Mouse (Mus musculus) neural tube, embryonic 15.5 days (tissue): ENCODE data around the gene Pou2f3. TPM values are rescaled to one million over a fixed set of nuclear protein-coding genes. Genes with fewer than 3 reads are reported as not detected.

Experiments used
- ATAC-seq: fragments of 200-750 bp; cut with Nextera tagmentation; 2 replicates; pipeline ENCODE4 v1.8.0; 2017; ENCODE audit warnings: mild to moderate bottlenecking, moderate TSS enrichment, moderate library complexity; ENCODE audit not compliant: low FRiP score
- H3K27ac ChIP-seq: fragments of 300-500 bp; sonication (generic); replicated peaks from 2 replicates; pipeline ENCODE4 v1.5.1; 2015; ENCODE audit warnings: mild to moderate bottlenecking, inconsistent platforms
- H3K27me3 ChIP-seq: fragments of 300-500 bp; sonication (generic); replicated peaks from 2 replicates; pipeline ENCODE4 v1.6.1; 2015; ENCODE audit warnings: inconsistent platforms
- H3K36me3 ChIP-seq: fragments of 300-500 bp; sonication (generic); 2 replicates; pipeline ENCODE4 v1.6.1; 2015; ENCODE audit warnings: inconsistent platforms
- H3K4me1 ChIP-seq: fragments of 300-500 bp; sonication (generic); 2 replicates; pipeline ENCODE4 v1.6.1; 2015; ENCODE audit warnings: inconsistent platforms
- H3K4me2 ChIP-seq: fragments of 300-500 bp; sonication (generic); 2 replicates; pipeline ENCODE4 v1.6.1; 2015; ENCODE audit warnings: inconsistent platforms, mild to moderate bottlenecking, moderate library complexity
- H3K4me3 ChIP-seq: fragments of 300-500 bp; sonication (generic); replicated peaks from 2 replicates; pipeline ENCODE4 v1.5.1; 2015; ENCODE audit warnings: mild to moderate bottlenecking, inconsistent platforms
- H3K9ac ChIP-seq: fragments of 300-500 bp; sonication (generic); replicated peaks from 2 replicates; pipeline ENCODE4 v1.6.1; 2015; ENCODE audit warnings: mild to moderate bottlenecking, inconsistent platforms
- H3K9me3 ChIP-seq: fragments of 300-500 bp; sonication (generic); replicated peaks from 2 replicates; pipeline ENCODE4 v1.6.1; 2016; ENCODE audit warnings: inconsistent platforms
- WGBS: fragments of 180-500 bp; shearing (Covaris S2); methylation state at CpG from one replicate; pipeline ENCODE4 v1.1.7; 2015; ENCODE audit warnings: mixed read lengths; 5-methylcytosine and 5-hydroxymethylcytosine counted together
- polyA plus RNA-seq: library from polyadenylated mRNA; unstranded; fragments of >200 nt; fragmentation: Nextera tagmentation; extraction: Ambion mirVana; gene quantifications from 2 replicates; pipeline ENCODE4 v1.2.1, GENCODE M21; 2015

Gene Pou2f3
- polyA plus RNA-seq, 1 experiment from 2014 or later: not detected

GRCm38 (mm10) chr9:43205343-43206021 lies 4.7 kb downstream of the Pou2f3 start:
- Histone ChIP-seq H3K4me2 (peak overlapping the region; percentile 64), H3K27ac (no peak overlapping the region), H3K4me3 (peak overlapping the region; percentile 31), H3K9me3 (no peaks in the 10 kb centered on the region), H3K4me1 (peaks cover 18% of the 10 kb centered on the region), H3K9ac (no peak overlapping the region; the same call in 1 of the 2 replicates), H3K36me3 (no peaks in the 10 kb centered on the region), H3K27me3 (peaks cover 55% of the 10 kb centered on the region)
- ATAC-seq: no peak
- 2% methylated on average over 41 of the region's 41 CpGs for WGBS

- H3K4me1 ChIP-seq: peaks cover 3% of the 10 kb centered on the region
- H3K36me3 ChIP-seq: no peaks in the 10 kb centered on the region
- no peak overlapping the region for H3K4me3 ChIP-seq
- peaks cover 40% of the 10 kb centered on the region for H3K27me3 ChIP-seq
- H3K27ac ChIP-seq: no peak overlapping the region
- WGBS: 11% methylated on average over 5 of the region's 5 CpGs
- no peak overlapping the region for H3K4me2 ChIP-seq
- no peak for ATAC-seq
- H3K9me3 ChIP-seq: no peaks in the 10 kb centered on the region
- no peak overlapping the region for H3K9ac ChIP-seq
These were observed 10.0 kb downstream of the Pou2f3 start for GRCm38 (mm10) chr9:43200212-43200611.

- H3K9ac ChIP-seq: no peak overlapping the region
- WGBS: 23% methylated on average over 9 of the region's 9 CpGs
- ATAC-seq: no peak
- H3K4me3 ChIP-seq: no peak overlapping the region
- H3K4me1 ChIP-seq: no peaks in the 10 kb centered on the region
- peaks cover 3% of the 10 kb centered on the region; the same call in 1 of the 2 replicates for H3K27me3 ChIP-seq
- H3K27ac ChIP-seq: no peak overlapping the region
- H3K9me3 ChIP-seq: no peaks in the 10 kb centered on the region
- H3K4me2 ChIP-seq: no peak overlapping the region
- no peaks in the 10 kb centered on the region for H3K36me3 ChIP-seq
These were observed 16.2 kb downstream of the Pou2f3 start for GRCm38 (mm10) chr9:43194001-43194400.

- Histone ChIP-seq H3K4me1 (no peaks in the 10 kb centered on the region), H3K9me3 (no peaks in the 10 kb centered on the region), H3K4me3 (no peak overlapping the region), H3K36me3 (no peaks in the 10 kb centered on the region), H3K27me3 (no peaks in the 10 kb centered on the region; the same call in 1 of the 2 replicates), H3K9ac (no peak overlapping the region), H3K4me2 (no peak overlapping the region), H3K27ac (no peak overlapping the region)
- ATAC-seq: no peak
- 47% methylated on average over 4 of the region's 4 CpGs for WGBS
These were observed 18.6 kb downstream of the Pou2f3 start for GRCm38 (mm10) chr9:43191561-43191960.

GRCm38 (mm10) chr9:43189021-43189356 lies 21.2 kb downstream of the Pou2f3 start:
- Histone ChIP-seq H3K4me1 (no peaks in the 10 kb centered on the region), H3K4me2 (no peak overlapping the region), H3K27me3 (no peaks in the 10 kb centered on the region), H3K9ac (no peak overlapping the region), H3K4me3 (no peak overlapping the region), H3K9me3 (no peaks in the 10 kb centered on the region), H3K27ac (no peak overlapping the region), H3K36me3 (no peaks in the 10 kb centered on the region)
- 72% methylated on average over 3 of the region's 3 CpGs for WGBS
- ATAC-seq: no peak

GRCm38 (mm10) chr9:43188309-43189020 lies 21.7 kb downstream of the Pou2f3 start:
- Histone ChIP-seq H3K27ac (no peak overlapping the region), H3K4me3 (no peak overlapping the region), H3K27me3 (no peaks in the 10 kb centered on the region), H3K4me1 (no peaks in the 10 kb centered on the region), H3K9me3 (no peaks in the 10 kb centered on the region), H3K36me3 (no peaks in the 10 kb centered on the region), H3K4me2 (no peak overlapping the region), H3K9ac (no peak overlapping the region)
- no peak for ATAC-seq
- 62% methylated on average over 12 of the region's 12 CpGs for WGBS

GRCm38 (mm10) chr9:43179614-43180013 lies 30.6 kb downstream of the Pou2f3 start:
- Histone ChIP-seq H3K27ac (no peak overlapping the region), H3K4me1 (no peaks in the 10 kb centered on the region), H3K27me3 (no peaks in the 10 kb centered on the region), H3K4me2 (no peak overlapping the region), H3K4me3 (no peak overlapping the region), H3K9ac (no peak overlapping the region), H3K36me3 (no peaks in the 10 kb centered on the region), H3K9me3 (no peaks in the 10 kb centered on the region)
- no peak for ATAC-seq
- 65% methylated on average over 5 of the region's 5 CpGs for WGBS

- H3K27ac ChIP-seq: no peak overlapping the region
- no peaks in the 10 kb centered on the region for H3K27me3 ChIP-seq
- no peak overlapping the region for H3K9ac ChIP-seq
- H3K4me3 ChIP-seq: no peak overlapping the region
- no peak overlapping the region for H3K4me2 ChIP-seq
- ATAC-seq: no peak
- no peaks in the 10 kb centered on the region for H3K36me3 ChIP-seq
- H3K9me3 ChIP-seq: no peaks in the 10 kb centered on the region
- WGBS: 61% methylated on average over 7 of the region's 7 CpGs
- no peaks in the 10 kb centered on the region for H3K4me1 ChIP-seq
These were observed 32.0 kb downstream of the Pou2f3 start for GRCm38 (mm10) chr9:43178172-43178571.

GRCm38 (mm10) chr9:43167081-43167480 lies 43.1 kb downstream of the Pou2f3 start:
- no peak overlapping the region for H3K9ac ChIP-seq
- no peak overlapping the region for H3K4me3 ChIP-seq
- H3K36me3 ChIP-seq: no peaks in the 10 kb centered on the region
- H3K27ac ChIP-seq: no peak overlapping the region
- H3K4me2 ChIP-seq: no peak overlapping the region
- 73% methylated on average over 8 of the region's 8 CpGs for WGBS
- no peaks in the 10 kb centered on the region for H3K27me3 ChIP-seq
- no peaks in the 10 kb centered on the region for H3K9me3 ChIP-seq
- no peaks in the 10 kb centered on the region for H3K4me1 ChIP-seq
- ATAC-seq: no peak

GRCm38 (mm10) chr9:43166346-43166745 lies 43.8 kb downstream of the Pou2f3 start:
- 79% methylated on average over 6 of the region's 6 CpGs for WGBS

GRCm38 (mm10) chr9:43155960-43156359 lies 54.2 kb downstream of the Pou2f3 start:
- H3K9me3 ChIP-seq: no peaks in the 10 kb centered on the region
- 81% methylated on average over 6 of the region's 6 CpGs for WGBS
- H3K4me1 ChIP-seq: no peaks in the 10 kb centered on the region

More at GRCm38 (mm10) chr9:43166346-43166745, 43.8 kb downstream of the Pou2f3 start:
- H3K9ac ChIP-seq: no peak overlapping the region
- H3K27ac ChIP-seq: no peak overlapping the region
- H3K4me2 ChIP-seq: no peak overlapping the region
- ATAC-seq: no peak
- no peak overlapping the region for H3K4me3 ChIP-seq
- no peaks in the 10 kb centered on the region for H3K27me3 ChIP-seq
- no peaks in the 10 kb centered on the region for H3K4me1 ChIP-seq
- no peaks in the 10 kb centered on the region for H3K36me3 ChIP-seq
- H3K9me3 ChIP-seq: no peaks in the 10 kb centered on the region

GRCm38 (mm10) chr9:43151779-43152178 lies 58.4 kb downstream of the Pou2f3 start:
- H3K4me3 ChIP-seq: no peak overlapping the region
- no peaks in the 10 kb centered on the region for H3K9me3 ChIP-seq
- H3K36me3 ChIP-seq: no peaks in the 10 kb centered on the region
- 89% methylated on average over 6 of the region's 6 CpGs for WGBS
- H3K27me3 ChIP-seq: no peaks in the 10 kb centered on the region
- H3K4me1 ChIP-seq: peaks cover 5% of the 10 kb centered on the region
- H3K4me2 ChIP-seq: no peak overlapping the region
- no peak overlapping the region for H3K9ac ChIP-seq
- no peak overlapping the region for H3K27ac ChIP-seq
- ATAC-seq: no peak

More at GRCm38 (mm10) chr9:43155960-43156359, 54.2 kb downstream of the Pou2f3 start:
- ATAC-seq: no peak
- no peaks in the 10 kb centered on the region for H3K27me3 ChIP-seq
- H3K27ac ChIP-seq: no peak overlapping the region
- no peak overlapping the region for H3K4me2 ChIP-seq
- H3K36me3 ChIP-seq: no peaks in the 10 kb centered on the region
- no peak overlapping the region for H3K4me3 ChIP-seq
- no peak overlapping the region for H3K9ac ChIP-seq
